Mouse (Mus musculus): ENCODE data around the gene Lmf1. TPM values are rescaled to one million over a fixed set of nuclear protein-coding genes. Genes with fewer than 3 reads are reported as not detected.

The Lmf1 gene
- polyA plus RNA-seq, 1 experiment from 2014 or later, result 40.2 TPM

- TF ChIP-seq CTCF (IDR thresholded peaks at IDR 0.05), result no peak
- DNase-seq (ENCODE audit: low read depth, low spot score) (no peak), ATAC-seq (no peak)
- CTCF ChIA-PET, result no interaction called here
- H3K27me3 ChIP-seq, result no peaks in the 10 kb centered on the region
- POLR2A ChIA-PET, result no interaction called here
- in situ Hi-C loops (cut with MboI; ENCODE audit: low pct_unique_long_range_greater_than_20kb), result no loop called here
These were observed 36.0 kb downstream of the Lmf1 start for GRCm38 (mm10) chr17:25614723-25615510.

- no peak for ATAC-seq
- no peak for DNase-seq (ENCODE audit: low read depth, low spot score)
These were observed 39.7 kb downstream of the Lmf1 start for GRCm38 (mm10) chr17:25618508-25619056.

DNA sequence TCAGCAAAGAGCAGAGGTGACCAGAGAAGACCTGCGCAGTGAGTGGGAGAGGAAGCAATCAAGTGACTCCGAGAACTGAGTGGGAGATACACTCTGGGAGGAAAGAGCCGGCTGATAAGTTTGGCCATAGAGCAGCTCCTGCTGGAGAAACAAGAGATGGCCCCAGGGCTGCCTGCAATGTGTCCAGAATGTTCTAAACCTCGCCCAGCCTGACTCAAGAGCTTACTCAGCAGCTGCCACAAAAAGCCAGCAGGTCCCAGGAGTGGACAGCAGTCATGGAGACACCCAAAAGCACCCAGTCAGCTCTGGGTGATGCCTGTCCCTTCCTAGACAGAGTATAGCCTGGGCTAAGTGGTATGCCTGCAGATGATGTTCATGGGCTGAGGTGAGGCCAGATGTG, 44.6 kb downstream of the Lmf1 start:
- in situ Hi-C loops (cut with MboI; ENCODE audit: low pct_unique_long_range_greater_than_20kb), result no loop called here
- H3K27me3 ChIP-seq, result no peaks in the 10 kb centered on the region
- POLR2A ChIA-PET, result interaction anchor here (0.6 kb wide), 1 partner anchor 351 kb away, joined by 3 read pairs; no protein-coding TSS in a partner anchor
- ATAC-seq, result no peak
- no peak for DNase-seq (ENCODE audit: low read depth, low spot score)
- no peak for TF ChIP-seq CTCF (IDR thresholded peaks at IDR 0.05)
- CTCF ChIA-PET, result no interaction called here

More at GRCm38 (mm10) chr17:25618508-25619056, 39.7 kb downstream of the Lmf1 start:
- TF ChIP-seq CTCF (IDR thresholded peaks at IDR 0.05), result no peak
- no peaks in the 10 kb centered on the region for H3K27me3 ChIP-seq
- CTCF ChIA-PET, result no interaction called here
- in situ Hi-C loops (cut with MboI; ENCODE audit: low pct_unique_long_range_greater_than_20kb), result no loop called here
- POLR2A ChIA-PET, result no interaction called here

- TF ChIP-seq CTCF (IDR thresholded peaks at IDR 0.05), result no peak
- ChIA-PET CTCF (no interaction called here), POLR2A (interaction anchor here (0.6 kb wide), 1 partner anchor 351 kb away, joined by 3 read pairs; no protein-coding TSS in a partner anchor)
- in situ Hi-C loops (cut with MboI; ENCODE audit: low pct_unique_long_range_greater_than_20kb), result no loop called here
- no peaks in the 10 kb centered on the region for H3K27me3 ChIP-seq
- DNase-seq (ENCODE audit: low read depth, low spot score) (no peak), ATAC-seq (no peak)
These were observed 45.0 kb downstream of the Lmf1 start for GRCm38 (mm10) chr17:25623935-25624334.

- TF ChIP-seq CTCF (IDR thresholded peaks at IDR 0.05), result no peak
- ATAC-seq, result no peak
- POLR2A ChIA-PET, result no interaction called here
- no peak for DNase-seq (ENCODE audit: low read depth, low spot score)
- in situ Hi-C loops (cut with MboI; ENCODE audit: low pct_unique_long_range_greater_than_20kb), result no loop called here
- H3K27me3 ChIP-seq, result no peaks in the 10 kb centered on the region
- CTCF ChIA-PET, result no interaction called here
These were observed 45.7 kb downstream of the Lmf1 start for GRCm38 (mm10) chr17:25624446-25625119.

GRCm38 (mm10) chr17:25625282-25625681, 46.4 kb downstream of the Lmf1 start:
- in situ Hi-C loops (cut with MboI; ENCODE audit: low pct_unique_long_range_greater_than_20kb), result no loop called here
- no peaks in the 10 kb centered on the region for H3K27me3 ChIP-seq
- POLR2A ChIA-PET, result no interaction called here
- DNase-seq (ENCODE audit: low read depth, low spot score) (no peak), ATAC-seq (no peak)
- no peak for TF ChIP-seq CTCF (IDR thresholded peaks at IDR 0.05)
- CTCF ChIA-PET, result no interaction called here

DNA sequence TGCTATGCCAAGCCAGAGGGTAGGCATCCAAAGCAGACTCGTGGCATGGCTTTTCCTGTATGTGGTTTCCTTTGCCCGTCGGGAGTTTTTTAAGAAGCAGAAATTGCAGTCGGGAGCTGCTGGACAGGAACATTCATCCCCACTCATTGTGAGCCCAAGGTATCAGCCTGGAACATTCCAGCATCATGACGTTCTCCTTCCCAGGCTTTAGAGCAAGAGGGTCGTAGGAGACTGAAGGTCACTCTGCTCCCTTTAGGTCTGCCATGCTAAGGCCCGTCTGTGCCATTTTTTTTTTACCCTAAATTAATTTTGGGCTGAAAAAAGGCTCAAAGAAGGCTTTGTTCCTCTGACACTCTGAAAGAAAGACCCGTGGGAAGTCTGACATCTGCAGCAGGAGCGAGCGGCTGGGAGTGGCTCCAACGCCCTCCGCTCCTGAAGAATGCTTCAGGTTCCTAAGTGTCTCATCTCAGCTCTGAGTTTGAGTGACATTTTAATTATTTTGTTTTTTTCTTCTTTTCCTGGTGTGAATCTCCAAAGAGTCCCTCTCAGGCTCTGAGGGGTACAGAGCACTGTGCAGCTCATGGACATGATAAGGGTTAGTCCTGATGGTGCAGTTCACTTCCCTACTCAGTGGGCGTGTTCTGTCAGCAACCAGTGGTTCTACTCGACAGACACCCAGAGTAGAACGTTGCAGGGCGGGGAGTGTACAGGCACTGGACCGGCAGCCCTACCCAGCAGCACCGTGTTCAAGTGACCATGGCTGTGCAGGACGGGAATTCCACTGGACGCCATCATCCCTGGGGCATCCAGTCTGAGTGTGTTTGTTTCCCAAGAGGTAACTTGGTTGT, 47.5 kb downstream of the Lmf1 start:
- no peaks in the 10 kb centered on the region for H3K27me3 ChIP-seq
- ATAC-seq (no peak), DNase-seq (ENCODE audit: low read depth, low spot score) (no peak)
- in situ Hi-C loops (cut with MboI; ENCODE audit: low pct_unique_long_range_greater_than_20kb), result no loop called here
- ChIA-PET CTCF (no interaction called here), POLR2A (no interaction called here)
- TF ChIP-seq CTCF (IDR thresholded peaks at IDR 0.05), result no peak

DNA sequence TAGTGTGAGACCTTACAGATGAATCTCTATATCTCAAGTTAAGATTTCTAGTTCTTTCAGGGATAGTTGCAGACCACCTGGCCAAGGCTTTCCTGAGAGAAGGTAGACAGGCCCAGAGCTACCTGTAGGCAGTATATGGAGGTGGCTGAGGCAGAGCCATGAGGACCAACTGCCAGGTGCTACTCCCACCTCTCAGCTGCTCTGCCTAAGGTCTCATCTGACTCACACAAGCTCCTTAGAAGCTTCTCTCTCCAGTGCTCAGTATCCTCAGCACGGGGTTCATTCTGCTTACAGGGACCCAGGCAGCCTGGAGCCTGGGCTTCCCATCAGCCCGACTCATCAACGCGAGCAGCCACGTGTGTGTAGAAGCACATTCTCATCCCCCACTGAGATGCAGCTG, 51.4 kb downstream of the Lmf1 start:
- ATAC-seq (no peak), DNase-seq (ENCODE audit: low read depth, low spot score) (no peak)
- no peak for TF ChIP-seq CTCF (IDR thresholded peaks at IDR 0.05)
- CTCF ChIA-PET, result no interaction called here
- POLR2A ChIA-PET, result interaction anchor here (0.6 kb wide), 1 partner anchor 312 kb away, joined by 5 read pairs; the partner anchor contains the start of gene Prss29
- in situ Hi-C loops (cut with MboI; ENCODE audit: low pct_unique_long_range_greater_than_20kb), result no loop called here
- no peaks in the 10 kb centered on the region for H3K27me3 ChIP-seq

DNA sequence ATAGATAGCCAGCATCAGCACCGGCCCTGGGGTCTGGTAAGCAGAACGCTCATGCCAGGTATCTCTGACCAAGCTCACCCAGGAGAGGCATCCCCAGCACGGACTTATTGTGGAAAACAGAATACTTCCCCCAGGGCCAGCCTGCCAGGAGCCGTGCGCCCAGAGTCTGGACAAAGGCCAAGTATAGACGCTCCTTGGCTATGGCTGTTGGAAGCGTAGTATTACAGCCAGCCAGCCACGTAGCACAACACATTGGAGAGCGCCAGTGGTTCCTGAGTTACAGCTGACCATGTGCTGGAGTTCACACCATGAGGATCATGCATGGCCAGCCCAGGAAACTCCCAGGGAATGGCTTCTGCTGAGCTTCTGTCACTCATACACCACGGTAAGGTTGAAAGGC, 55.2 kb downstream of the Lmf1 start:
- in situ Hi-C loops (cut with MboI; ENCODE audit: low pct_unique_long_range_greater_than_20kb), result no loop called here
- ATAC-seq (no peak), DNase-seq (ENCODE audit: low read depth, low spot score) (no peak)
- POLR2A ChIA-PET, result no interaction called here
- TF ChIP-seq CTCF (IDR thresholded peaks at IDR 0.05), result no peak
- H3K27me3 ChIP-seq, result no peaks in the 10 kb centered on the region
- CTCF ChIA-PET, result no interaction called here

- DNase-seq (ENCODE audit: low read depth, low spot score), result no peak
- CTCF ChIA-PET, result no interaction called here
- in situ Hi-C loops (cut with MboI; ENCODE audit: low pct_unique_long_range_greater_than_20kb), result no loop called here
- POLR2A ChIA-PET, result no interaction called here
- TF ChIP-seq CTCF (IDR thresholded peaks at IDR 0.05), result no peak
- ATAC-seq, result no peak
- H3K27me3 ChIP-seq, result no peaks in the 10 kb centered on the region
These were observed 56.5 kb downstream of the Lmf1 start for GRCm38 (mm10) chr17:25635387-25635786.
